ENCODE assay signal across 13 mouse cellular contexts in the genomic region with DNA sequence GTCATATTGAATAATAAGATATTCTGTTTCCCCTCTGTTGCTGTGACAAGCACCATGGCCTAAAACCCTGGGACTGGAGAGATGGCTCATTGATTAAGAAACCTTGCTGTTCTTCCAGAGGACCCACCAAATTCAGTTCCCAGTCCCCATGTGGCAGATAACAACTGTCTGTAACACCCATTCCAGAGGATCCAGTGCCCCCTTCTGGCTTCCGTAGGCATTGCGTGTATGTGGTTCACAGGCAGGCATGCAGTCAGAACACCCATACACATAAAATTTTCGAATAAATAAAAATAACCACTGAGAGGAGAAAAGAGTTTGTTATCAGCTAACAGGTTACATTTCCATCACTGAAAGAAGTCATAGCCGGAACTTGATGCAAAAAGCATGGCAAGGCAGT.
DNase-seq lines count a peak whose midpoint lies in the region; ATAC-seq and TF ChIP-seq lines count a peak whose summit lies in the region.
"Had no signal": no experiment of that assay in that cellular context is flagged by ENCODE, and none has a peak within 500 bp of the region (broad histone marks: within the 10 kb centered on the region; RNA-seq: fewer than 3 reads in every experiment).

No protein-coding gene starts in this region.

- no peak overlapping the region for H3K27ac ChIP-seq in liver, adult 2 months (replicated peaks; ENCODE audit: insufficient read depth, low read depth, low read length)
- H3K27ac ChIP-seq in liver, embryonic 12.5 days, result no peak overlapping the region
- H3K27ac ChIP-seq in liver, postnatal 0 days (ENCODE audit: low read depth), result no peak overlapping the region
- H3K27ac ChIP-seq: embryonic facial prominence, embryonic 12.5 days; heart, embryonic 13.5 days; liver, embryonic 13.5 days had no signal

- H3K4me1 ChIP-seq in liver, adult 2 months (ENCODE audit: control insufficient read depth, insufficient read depth, low read length), result peaks cover 14% of the 10 kb centered on the region
- H3K4me1 ChIP-seq in liver, embryonic 12.5 days, result peaks cover 8% of the 10 kb centered on the region
- no peaks in the 10 kb centered on the region for H3K4me1 ChIP-seq in G1E (ENCODE audit: insufficient read depth, low read depth, low read length)
- 0 out of 2 replicates have a peak, but pooled peaks cover 5% of the 10 kb centered on the region for H3K4me1 ChIP-seq in liver, postnatal 0 days (ENCODE audit: insufficient read depth)
- H3K4me1 ChIP-seq: embryonic facial prominence, embryonic 12.5 days had no signal

- TF ChIP-seq POLR2A in liver, adult 2 months (IDR thresholded peaks at IDR 0.05; ENCODE audit: extremely low read depth, insufficient read depth, low read length), result no peak

- H3K9me3 ChIP-seq in liver, embryonic 12.5 days (replicated peaks), result no peaks in the 10 kb centered on the region
- no peaks in the 10 kb centered on the region for H3K9me3 ChIP-seq in G1E (replicated peaks)
- no peaks in the 10 kb centered on the region for H3K9me3 ChIP-seq in liver, postnatal 0 days (ENCODE audit: low read length)
- H3K9me3 ChIP-seq: liver, embryonic 13.5 days had no signal

- WGBS in liver, adult 2 months, result 99% methylated on average over 4 of the region's 4 CpGs
- WGBS in liver, embryonic 12.5 days (ENCODE audit: insufficient replicate concordance), result 79% methylated on average over 4 of the region's 4 CpGs
- WGBS in liver, postnatal 0 days (ENCODE audit: insufficient replicate concordance), result 86% methylated on average over 4 of the region's 4 CpGs

- no peak overlapping the region for H3K4me3 ChIP-seq in liver, adult 2 months (ENCODE audit: insufficient read depth, low read depth, low read length)
- no peak overlapping the region for H3K4me3 ChIP-seq in liver, embryonic 12.5 days
- no peak overlapping the region for H3K4me3 ChIP-seq in G1E (ENCODE audit: low read depth, low read length)
- no peak overlapping the region for H3K4me3 ChIP-seq in liver, postnatal 0 days (ENCODE audit: low read depth, low read length)
- H3K4me3 ChIP-seq: embryonic facial prominence, embryonic 12.5 days; heart, embryonic 13.5 days; liver, embryonic 13.5 days had no signal

- H3K9ac ChIP-seq in liver, adult 2 months (ENCODE audit: low read depth, low read length), result no peak overlapping the region
- no peak overlapping the region for H3K9ac ChIP-seq in liver, embryonic 12.5 days
- no peak overlapping the region for H3K9ac ChIP-seq in liver, postnatal 0 days (replicated peaks)
- H3K9ac ChIP-seq: embryonic facial prominence, embryonic 12.5 days; heart, embryonic 13.5 days; liver, embryonic 13.5 days had no signal

- TF ChIP-seq CTCF in liver, adult 2 months (IDR thresholded peaks at IDR 0.05; ENCODE audit: low read depth, low read length), result peak; percentile 45; the same call in 1 of the 2 replicates
- peak; percentile 18; the same call in 1 of the 2 replicates for TF ChIP-seq CTCF in G1E (IDR thresholded peaks at IDR 0.05; ENCODE audit: low read depth, low read length)
- peak; percentile 53 for TF ChIP-seq CTCF in liver, postnatal 0 days (IDR thresholded peaks at IDR 0.05; ENCODE audit: low read depth)

- H3K79me2 ChIP-seq in liver, adult 2 months (ENCODE audit: control insufficient read depth, insufficient read depth, low read length), result peaks cover 2% of the 10 kb centered on the region; the same call in 1 of the 2 replicates

- no peaks in the 10 kb centered on the region for H3K27me3 ChIP-seq in liver, adult 2 months (ENCODE audit: control insufficient read depth, insufficient read depth, low read length)
- H3K27me3 ChIP-seq in liver, embryonic 12.5 days (replicated peaks), result no peaks in the 10 kb centered on the region
- no peaks in the 10 kb centered on the region for H3K27me3 ChIP-seq in G1E (ENCODE audit: insufficient read depth, low read length)
- no peaks in the 10 kb centered on the region for H3K27me3 ChIP-seq in liver, postnatal 0 days (ENCODE audit: insufficient read depth, low read length)
- H3K27me3 ChIP-seq: embryonic facial prominence, embryonic 12.5 days; heart, embryonic 13.5 days; liver, embryonic 13.5 days had no signal

- no peak for TF ChIP-seq EP300 in liver, postnatal 0 days (IDR thresholded peaks at IDR 0.05; ENCODE audit: low read depth)

- no peak for ATAC-seq in liver, embryonic 12.5 days
- ATAC-seq in G1E (ENCODE audit: extremely low read depth, insufficient number of reproducible peaks, low FRiP score, poor library complexity, severe bottlenecking), result no peak
- no peak for ATAC-seq in liver, postnatal 0 days

- DNase-seq in adrenal gland, postnatal 14 days, result peak; percentile 38
- no peak for DNase-seq in adrenal gland, adult 2 months
- DNase-seq in liver, adult 2 months (ENCODE audit: extremely low read depth, low read depth, low spot score), result no peak
- DNase-seq in G1E (ENCODE audit: low spot score), result no peak
- no peak for DNase-seq in liver, postnatal 0 days
- no peak for DNase-seq in right cerebral cortex, postnatal 4 days
- DNase-seq in heart, adult 9 months (ENCODE audit: low spot score in 2 of 2), result no peak
- DNase-seq: cerebellum, adult 9-11 months; liver, embryonic 13.5 days; midbrain, embryonic 14.5 days had no signal

- no peaks in the 10 kb centered on the region for H3K36me3 ChIP-seq in liver, adult 2 months (ENCODE audit: control insufficient read depth, insufficient read depth, low read length)
- peaks cover 23% of the 10 kb centered on the region for H3K36me3 ChIP-seq in liver, embryonic 12.5 days
- H3K36me3 ChIP-seq in G1E (replicated peaks), result peaks cover 83% of the 10 kb centered on the region
- H3K36me3 ChIP-seq in liver, postnatal 0 days (replicated peaks; ENCODE audit: insufficient read depth, low read length), result peaks cover 9% of the 10 kb centered on the region

- no peak overlapping the region for H3K4me2 ChIP-seq in liver, embryonic 12.5 days
- no peak overlapping the region for H3K4me2 ChIP-seq in liver, postnatal 0 days (ENCODE audit: low read depth, low read length)
- H3K4me2 ChIP-seq: embryonic facial prominence, embryonic 12.5 days; heart, embryonic 13.5 days; liver, embryonic 13.5 days had no signal
